25 mouse cellular contexts compared by ENCODE assay signal in the genomic region with DNA sequence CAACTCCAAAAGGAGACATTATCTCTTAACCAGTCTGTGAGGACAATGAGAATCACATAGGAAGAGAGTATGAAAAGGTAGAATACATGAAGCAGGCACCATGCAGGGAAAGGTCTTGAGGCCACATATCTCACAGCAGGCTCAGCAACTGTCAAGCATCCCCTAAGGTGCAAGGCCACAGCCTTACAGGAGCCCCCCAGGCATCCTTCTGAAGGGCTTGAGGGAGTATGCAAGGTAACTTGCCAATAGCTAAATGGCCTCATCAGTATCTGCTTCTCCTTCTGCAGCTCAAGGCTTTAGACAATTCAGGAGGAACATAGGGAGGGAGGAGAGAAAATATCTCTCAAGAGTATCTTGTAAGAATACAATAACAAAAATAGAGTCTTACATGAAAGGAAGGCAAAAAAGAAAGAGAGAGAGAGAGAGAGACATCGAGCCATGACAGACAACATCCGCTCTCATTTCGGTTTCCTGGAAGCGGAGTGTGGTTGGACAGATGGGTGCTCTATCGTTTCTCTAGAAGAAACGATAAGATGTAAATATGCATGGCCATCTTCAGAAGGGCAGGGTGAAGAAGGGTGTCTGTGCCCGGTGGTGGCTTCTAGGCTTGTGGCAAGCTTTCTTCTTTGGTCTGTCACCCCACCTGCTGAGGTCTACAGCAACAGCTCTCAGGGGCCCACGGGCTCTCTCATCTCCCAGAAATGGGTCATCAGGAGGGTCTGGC.
A peak's percentile ranks its signal among the peaks of the same experiment; 100 is the strongest.
DNase-seq lines count a peak whose midpoint lies in the region; ATAC-seq and TF ChIP-seq lines count a peak whose summit lies in the region.
"Had no signal": no experiment of that assay in that cellular context is flagged by ENCODE, and none has a peak within 500 bp of the region (broad histone marks: within the 10 kb centered on the region; RNA-seq: fewer than 3 reads in every experiment).

No protein-coding gene starts in this region.

- H3K4me3 ChIP-seq in spleen, adult 2 months (ENCODE audit: extremely low read depth, insufficient read depth, insufficient read length) = no peak overlapping the region
- H3K4me3 ChIP-seq: forebrain, embryonic 10.5 days; heart, embryonic 15.5 days; hindbrain, embryonic 10.5 days; intestine, embryonic 15.5 days; left cerebral cortex, adult 2 months had no signal

- no peak for DNase-seq in spleen, adult 2 months (ENCODE audit: low read depth in 1 of 2, low spot score in 2 of 2)
- no peak for DNase-seq in spleen, adult 18-20 months
- DNase-seq in thymus, postnatal 0 days (ENCODE audit: low spot score) = peak; percentile 91
- no peak for DNase-seq in ovary, postnatal 10 days (ENCODE audit: low spot score)
- DNase-seq in gastrocnemius, postnatal 14 days = no peak
- DNase-seq in left cerebral cortex, adult 11 months (ENCODE audit: low spot score) = no peak
- DNase-seq: adrenal gland, postnatal 25 days; cerebellum, adult 18-20 months; gastrocnemius, postnatal 10 days; heart, adult 18-20 months; kidney, adult 9 months; kidney, postnatal 25 days; left cerebral cortex, postnatal 4 days; liver; lung, adult 18-20 months; lung, postnatal 36 days; retina, postnatal 1 day; right cerebral cortex, postnatal 4 days had no signal

- TF ChIP-seq POLR2A in spleen, adult 2 months (IDR thresholded peaks at IDR 0.05; ENCODE audit: low read depth, low read length) = no peak

- H3K27me3 ChIP-seq in spleen, adult 2 months (ENCODE audit: control insufficient read depth, insufficient read depth, low read length) = no peaks in the 10 kb centered on the region
- H3K27me3 ChIP-seq: heart, embryonic 15.5 days; intestine, embryonic 15.5 days had no signal

- intact Hi-C loops in gastrocnemius, postnatal 14 days (cut with DNase I; ENCODE audit: low total_unique reads) = no loop called here

- no peaks in the 10 kb centered on the region for H3K36me3 ChIP-seq in spleen, adult 2 months (ENCODE audit: control insufficient read depth, insufficient read depth, low read length)
- H3K36me3 ChIP-seq: forebrain, embryonic 10.5 days; G1E; heart, embryonic 15.5 days; hindbrain, embryonic 10.5 days; intestine, embryonic 15.5 days had no signal

- no peaks in the 10 kb centered on the region; the same call in 1 of the 2 replicates for H3K4me1 ChIP-seq in spleen, adult 2 months (ENCODE audit: control insufficient read depth, insufficient read depth, insufficient read length)
- H3K4me1 ChIP-seq: forebrain, embryonic 10.5 days; heart, embryonic 15.5 days; hindbrain, embryonic 10.5 days; intestine, embryonic 15.5 days had no signal

- WGBS in spleen, adult 2 months = 69% methylated on average over 8 of the region's 8 CpGs

- peak; percentile 88 for ATAC-seq in activated CD4-positive, CD25-positive, alpha-beta regulatory T cell, adult 4 months
- ATAC-seq: intestine, embryonic 15.5 days had no signal

- H3K27ac ChIP-seq in spleen, adult 2 months (ENCODE audit: insufficient read depth, low read length) = peak overlapping the region; percentile 87
- H3K27ac ChIP-seq: forebrain, embryonic 10.5 days; heart, embryonic 15.5 days; hindbrain, embryonic 10.5 days; intestine, embryonic 15.5 days; left cerebral cortex, adult 2 months had no signal

- no peak for TF ChIP-seq CTCF in spleen, adult 2 months (IDR thresholded peaks at IDR 0.05; ENCODE audit: extremely low read depth, insufficient read depth, insufficient read length, insufficient replicate concordance)
